Mouse (Mus musculus) intestine, postnatal 0 days (tissue): ENCODE measurements at regions not wholly inside any gene's neighbourhood (a gene's known extent, or its start where the extent isn't known, plus 50 kb on each side); places are given as distances from the start of the nearest gene placed in this dataset.

Source experiments
- ATAC-seq: fragments of 200-750 bp; cut with Nextera tagmentation; 2 replicates; pipeline ENCODE4 v1.8.0; 2017; ENCODE audit warnings: mild to moderate bottlenecking, moderate TSS enrichment, moderate library complexity
- H3K27ac ChIP-seq: fragments of 300-500 bp; sonication (generic); 2 replicates; pipeline ENCODE4 v1.5.1; 2014; ENCODE audit warnings: mild to moderate bottlenecking, low read depth, low read length, moderate library complexity
- H3K27me3 ChIP-seq: fragments of 300-500 bp; sonication (generic); replicated peaks from 2 replicates; pipeline ENCODE4 v1.6.1; 2014; ENCODE audit warnings: low read length, mixed read lengths; ENCODE audit not compliant: control insufficient read depth, insufficient read depth
- H3K36me3 ChIP-seq: fragments of 300-500 bp; sonication (generic); 2 replicates; pipeline ENCODE4 v1.6.1; 2014; ENCODE audit warnings: mild to moderate bottlenecking, moderate library complexity; ENCODE audit not compliant: control insufficient read depth, insufficient read depth
- H3K4me1 ChIP-seq: fragments of 300-500 bp; sonication (generic); replicated peaks from 2 replicates; pipeline ENCODE4 v1.6.1; 2014; ENCODE audit warnings: antibody characterized with exemption, low read length, mixed read lengths; ENCODE audit not compliant: control insufficient read depth, insufficient read depth
- H3K4me2 ChIP-seq: fragments of 300-500 bp; sonication (generic); replicated peaks from 2 replicates; pipeline ENCODE4 v1.6.1; 2014; ENCODE audit warnings: low read depth, mild to moderate bottlenecking, moderate library complexity
- H3K4me3 ChIP-seq: fragments of 300-500 bp; sonication (generic); 2 replicates; pipeline ENCODE4 v1.5.1; 2014; ENCODE audit warnings: low read depth, low read length
- H3K9ac ChIP-seq: fragments of 300-500 bp; sonication (generic); 2 replicates; pipeline ENCODE4 v1.6.1; 2014; ENCODE audit warnings: mild to moderate bottlenecking, low read depth, low read length
- H3K9me3 ChIP-seq: fragments of 300-500 bp; sonication (generic); 2 replicates; pipeline ENCODE4 v1.6.1; 2016; ENCODE audit warnings: mixed run types; ENCODE audit not compliant: control insufficient read depth
- CTCF ChIP-seq: sonication (generic); IDR thresholded peaks from 2 replicates; pipeline ENCODE4 v1.5.1; 2016; ENCODE audit warnings: low read depth, mild to moderate bottlenecking, control low read depth, antibody characterized with exemption, moderate library complexity
- WGBS: fragments of 180-500 bp; shearing (Covaris S2); extraction: QIAGEN DNeasy Blood & Tissue Kit; methylation state at CpG from one replicate; pipeline ENCODE4 v1.1.7; 2014; 5-methylcytosine and 5-hydroxymethylcytosine counted together

DNA sequence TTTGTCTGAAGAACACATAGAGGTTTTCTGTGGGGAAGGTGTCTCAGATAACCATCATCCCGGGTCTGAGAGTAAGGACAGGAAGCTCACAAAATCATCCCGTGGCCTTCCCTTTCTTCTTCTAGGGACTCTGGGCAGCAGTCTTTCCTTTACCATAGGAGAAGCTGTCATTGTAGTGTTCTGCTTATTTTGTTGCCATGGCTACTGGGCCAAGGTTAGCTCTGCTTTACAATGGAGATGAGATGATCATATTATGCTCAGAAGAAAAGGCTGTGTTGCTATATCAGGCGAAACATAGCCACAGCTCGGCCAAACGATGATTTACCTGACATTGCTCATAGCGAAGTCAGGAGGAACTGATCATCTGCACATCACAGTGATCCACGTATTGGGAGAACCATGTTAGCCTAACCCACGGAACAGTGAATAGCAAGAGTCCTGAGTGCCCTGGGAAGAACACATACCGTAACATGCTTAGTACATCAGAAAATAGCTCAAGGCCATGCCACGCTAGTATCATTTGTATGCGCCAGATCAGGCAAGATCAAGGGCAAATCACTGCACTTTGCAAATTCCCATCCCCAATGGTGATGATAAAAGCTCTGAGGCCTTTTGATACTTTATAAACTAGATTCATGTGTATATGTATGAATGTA is 91.0 kb upstream of the Fat4 start:
- no peaks in the 10 kb centered on the region for H3K36me3 ChIP-seq
- no peaks in the 10 kb centered on the region for H3K4me1 ChIP-seq
- no peak overlapping the region for H3K9ac ChIP-seq
- WGBS: 81% methylated on average over 11 of the region's 11 CpGs
- ATAC-seq: no peak
- H3K4me2 ChIP-seq: no peak overlapping the region
- no peaks in the 10 kb centered on the region for H3K9me3 ChIP-seq
- no peak overlapping the region for H3K4me3 ChIP-seq
- TF ChIP-seq CTCF: no peak
- H3K27me3 ChIP-seq: no peaks in the 10 kb centered on the region
- no peak overlapping the region for H3K27ac ChIP-seq

DNA sequence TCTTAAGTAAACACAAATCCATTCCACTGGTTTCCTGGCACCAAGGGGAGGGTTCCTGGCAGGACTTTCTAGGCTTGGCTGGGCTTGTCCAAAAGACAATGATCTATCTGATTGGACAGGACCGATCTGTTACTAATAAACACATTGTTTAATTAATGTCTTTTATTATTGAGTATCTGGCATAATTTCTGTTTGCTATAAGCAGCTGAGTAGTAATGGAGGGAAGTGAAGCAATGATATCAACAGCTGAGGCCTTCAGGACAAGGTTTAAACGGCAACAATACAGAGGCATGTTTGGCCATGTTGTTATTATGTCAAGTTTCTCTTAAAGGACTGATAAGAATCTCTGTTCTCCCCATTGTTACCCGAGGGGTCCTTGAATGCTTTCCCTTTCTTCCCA is 93.5 kb upstream of the Fat4 start:
- no peaks in the 10 kb centered on the region for H3K4me1 ChIP-seq
- H3K36me3 ChIP-seq: no peaks in the 10 kb centered on the region
- no peak for ATAC-seq
- H3K9ac ChIP-seq: no peak overlapping the region
- H3K27ac ChIP-seq: no peak overlapping the region
- no peak overlapping the region for H3K4me3 ChIP-seq
- H3K4me2 ChIP-seq: no peak overlapping the region
- TF ChIP-seq CTCF: no peak
- H3K27me3 ChIP-seq: no peaks in the 10 kb centered on the region
- no peaks in the 10 kb centered on the region for H3K9me3 ChIP-seq
- 59% methylated on average over 3 of the region's 3 CpGs for WGBS

DNA sequence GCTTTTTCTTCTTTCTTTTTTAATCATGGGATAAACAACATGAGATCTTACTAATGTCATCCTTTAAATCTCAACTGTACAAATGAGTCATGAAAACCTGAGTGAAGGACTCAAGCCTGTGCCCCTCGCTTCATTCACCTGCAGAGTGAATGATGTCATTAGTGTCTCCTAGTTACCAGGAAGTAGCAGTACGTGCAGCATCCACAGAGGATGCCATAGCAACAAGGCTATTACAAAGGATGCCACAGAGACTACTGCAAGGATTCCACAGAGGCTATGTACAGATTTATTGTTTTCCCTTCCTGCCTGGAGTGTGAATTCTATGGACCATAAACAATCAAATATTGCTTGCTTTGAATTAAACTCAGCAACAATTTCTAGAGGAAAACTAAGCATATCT is 98.0 kb upstream of the Fat4 start:
- WGBS: 55% methylated on average over 2 of the region's 2 CpGs

DNA sequence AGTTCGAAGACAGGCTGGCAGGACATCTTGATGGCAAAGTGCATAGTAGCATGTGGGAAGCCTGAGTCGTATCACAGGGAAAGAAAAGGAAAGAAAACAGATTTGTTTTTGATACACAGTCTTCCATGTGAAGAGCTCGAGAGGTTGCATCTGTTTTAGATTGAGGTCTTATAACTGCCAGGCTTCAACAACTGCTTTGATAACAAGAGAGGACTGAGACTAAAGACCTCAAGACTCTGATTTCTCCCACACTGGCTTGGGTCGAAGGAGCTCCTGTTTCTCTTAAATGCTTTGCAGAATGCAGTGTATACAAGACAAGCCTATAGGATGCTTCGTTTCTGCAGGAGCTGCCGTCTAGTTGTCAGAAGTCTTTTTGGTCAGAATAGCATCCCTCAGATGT is 103.0 kb upstream of the Fat4 start:
- Histone ChIP-seq H3K27me3 (no peaks in the 10 kb centered on the region), H3K4me2 (no peak overlapping the region), H3K4me1 (no peaks in the 10 kb centered on the region), H3K9ac (no peak overlapping the region), H3K27ac (no peak overlapping the region), H3K4me3 (no peak overlapping the region), H3K36me3 (no peaks in the 10 kb centered on the region), H3K9me3 (no peaks in the 10 kb centered on the region)
- TF ChIP-seq CTCF: no peak
- 74% methylated on average over 6 of the region's 6 CpGs for WGBS
- no peak for ATAC-seq

More for the DNA sequence above, 98.0 kb upstream of the Fat4 start:
- Histone ChIP-seq H3K27me3 (no peaks in the 10 kb centered on the region), H3K4me1 (no peaks in the 10 kb centered on the region), H3K9ac (no peak overlapping the region), H3K9me3 (no peaks in the 10 kb centered on the region), H3K36me3 (no peaks in the 10 kb centered on the region), H3K4me2 (no peak overlapping the region), H3K27ac (no peak overlapping the region), H3K4me3 (no peak overlapping the region)
- TF ChIP-seq CTCF: no peak
- ATAC-seq: no peak

DNA sequence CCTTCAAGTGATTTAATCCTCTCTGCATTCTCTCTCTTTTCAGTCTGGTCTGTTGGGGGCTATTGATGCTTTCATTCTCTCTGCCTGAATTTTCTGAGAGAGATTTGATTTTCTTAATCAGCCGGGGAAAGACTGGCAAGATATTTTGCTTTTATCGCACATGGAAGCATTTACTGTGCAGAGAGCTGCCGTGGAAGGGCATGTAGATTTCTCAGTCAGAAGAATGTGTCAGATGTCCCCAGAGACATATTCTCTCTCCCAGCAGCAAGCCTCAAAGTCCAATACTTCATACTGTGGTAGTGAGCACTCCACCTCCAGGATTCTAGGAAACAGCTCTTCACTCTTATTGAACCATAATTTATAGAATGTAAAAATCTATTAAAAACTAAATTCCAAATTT is 103.7 kb upstream of the Fat4 start:
- H3K36me3 ChIP-seq: no peaks in the 10 kb centered on the region
- no peak overlapping the region for H3K27ac ChIP-seq
- no peaks in the 10 kb centered on the region for H3K9me3 ChIP-seq
- H3K9ac ChIP-seq: no peak overlapping the region
- no peaks in the 10 kb centered on the region for H3K4me1 ChIP-seq
- no peaks in the 10 kb centered on the region for H3K27me3 ChIP-seq
- WGBS: 90% methylated on average over 3 of the region's 3 CpGs
- TF ChIP-seq CTCF: no peak
- no peak for ATAC-seq
- H3K4me3 ChIP-seq: no peak overlapping the region
- no peak overlapping the region for H3K4me2 ChIP-seq

DNA sequence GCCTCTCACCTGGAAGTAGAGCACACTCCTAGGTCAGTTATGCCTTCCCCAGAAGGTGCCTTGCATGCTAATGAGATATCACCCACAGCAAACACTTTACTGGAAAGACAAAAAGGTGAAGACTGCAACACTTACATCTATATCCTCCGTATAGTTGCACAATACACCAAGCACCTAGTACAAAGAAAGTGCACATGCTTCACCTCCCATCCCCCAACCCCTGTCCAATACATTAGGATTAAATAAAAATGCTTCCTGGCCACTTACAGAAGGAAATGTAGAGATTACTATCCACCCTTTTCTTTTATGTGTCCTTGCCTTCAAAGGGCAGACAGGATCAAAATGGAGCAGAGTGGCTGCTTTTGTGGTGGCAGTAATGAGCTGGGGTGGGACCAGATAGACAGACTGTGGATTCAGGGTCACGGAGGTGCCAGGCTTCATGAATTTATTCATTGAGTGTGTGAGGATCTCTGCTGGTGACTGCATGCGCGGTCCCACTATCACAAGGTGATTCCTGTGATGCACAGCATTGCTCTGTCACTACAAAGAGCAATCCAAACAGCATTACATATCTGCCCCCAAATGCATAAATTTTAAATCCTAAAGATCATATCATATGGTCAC is 109.9 kb upstream of the Fat4 start:
- no peak overlapping the region for H3K4me2 ChIP-seq
- H3K36me3 ChIP-seq: no peaks in the 10 kb centered on the region
- TF ChIP-seq CTCF: no peak
- H3K9me3 ChIP-seq: no peaks in the 10 kb centered on the region
- WGBS: 82% methylated on average over 4 of the region's 4 CpGs
- no peak overlapping the region for H3K9ac ChIP-seq
- H3K27me3 ChIP-seq: no peaks in the 10 kb centered on the region
- H3K4me3 ChIP-seq: no peak overlapping the region
- H3K27ac ChIP-seq: no peak overlapping the region
- H3K4me1 ChIP-seq: no peaks in the 10 kb centered on the region
- ATAC-seq: no peak
